Mouse (Mus musculus): ENCODE results near the gene Chadl. TPM values are rescaled to one million over a fixed set of nuclear protein-coding genes. Genes with fewer than 3 reads are reported as not detected.

The Chadl gene
- polyA plus RNA-seq, 1 experiment = 17.4 TPM

- H3K4me3 ChIP-seq (replicated peaks; ENCODE audit: insufficient read depth, low read depth, low read length) = no peak overlapping the region
- no peak for DNase-seq
- TF ChIP-seq CTCF (IDR thresholded peaks at IDR 0.05; ENCODE audit: borderline replicate concordance, insufficient read depth, low read depth, low read length) (no peak), POLR2A (IDR thresholded peaks at IDR 0.05; ENCODE audit: borderline replicate concordance, insufficient read depth, low read length) (no peak)
- H3K27ac ChIP-seq (ENCODE audit: insufficient read depth, low read length) = no peak overlapping the region
- H3K4me1 ChIP-seq (ENCODE audit: control insufficient read depth, insufficient read depth, low read length) = no peaks in the 10 kb centered on the region
- WGBS = 25% methylated on average over 3 of the region's 3 CpGs
- no peaks in the 10 kb centered on the region for H3K27me3 ChIP-seq (ENCODE audit: control insufficient read depth, insufficient read depth, low read length)
Observed at GRCm38 (mm10) chr15:81676637-81677036, 20.4 kb downstream of the Chadl start.

DNA sequence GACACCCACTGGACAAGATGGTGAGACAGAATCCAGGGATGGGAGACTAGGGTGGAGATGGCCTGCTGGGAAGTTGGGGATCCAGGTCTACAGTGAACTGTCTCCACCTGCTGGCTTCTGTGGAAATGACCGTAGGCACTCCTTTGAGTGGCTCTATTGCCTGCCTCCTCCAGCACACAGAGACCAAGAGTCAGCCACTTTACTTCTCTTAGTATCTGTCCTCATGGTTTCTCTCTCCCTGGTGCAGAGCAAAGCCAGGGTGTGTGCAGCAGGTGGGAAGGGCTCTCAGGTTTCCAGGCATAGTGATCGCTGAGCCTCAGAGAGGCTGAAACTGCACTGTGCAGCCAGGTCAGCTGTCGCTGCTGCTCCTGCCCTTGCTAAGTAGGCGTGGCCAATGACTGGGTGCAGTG is 26.9 kb downstream of the Chadl start:
- H3K4me1 ChIP-seq (ENCODE audit: control insufficient read depth, insufficient read depth, low read length) = no peaks in the 10 kb centered on the region
- no peaks in the 10 kb centered on the region for H3K27me3 ChIP-seq (ENCODE audit: control insufficient read depth, insufficient read depth, low read length)
- peak; percentile 38 to 50 for DNase-seq
- TF ChIP-seq POLR2A (IDR thresholded peaks at IDR 0.05; ENCODE audit: borderline replicate concordance, insufficient read depth, low read length) (no peak), CTCF (IDR thresholded peaks at IDR 0.05; ENCODE audit: borderline replicate concordance, insufficient read depth, low read depth, low read length) (peak; percentile 78)
- WGBS = 77% methylated on average over 4 of the region's 4 CpGs
- H3K27ac ChIP-seq (ENCODE audit: insufficient read depth, low read length) = no peak overlapping the region
- H3K4me3 ChIP-seq (replicated peaks; ENCODE audit: insufficient read depth, low read depth, low read length) = no peak overlapping the region

DNA sequence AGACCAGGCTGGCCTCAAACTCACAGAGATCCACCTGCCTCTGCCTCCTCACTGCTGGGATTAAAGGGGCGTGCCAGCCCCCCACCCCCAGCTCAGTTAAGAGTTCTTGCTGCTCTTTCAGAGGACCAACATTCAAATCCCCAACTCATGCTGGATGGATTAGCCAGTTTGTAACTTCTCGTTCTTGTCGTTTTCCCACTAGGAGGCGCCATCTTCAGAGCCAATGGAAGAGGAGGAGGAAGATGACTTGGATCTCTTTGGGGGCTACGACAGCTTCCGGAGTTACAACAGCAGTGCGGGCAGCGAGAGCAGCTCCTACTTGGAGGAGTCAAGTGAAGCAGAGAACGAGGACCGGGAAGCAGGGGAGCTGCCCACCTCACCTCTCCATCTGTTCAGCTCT is 30.1 kb downstream of the Chadl start:
- WGBS = 80% methylated on average over 10 of the region's 10 CpGs

DNA sequence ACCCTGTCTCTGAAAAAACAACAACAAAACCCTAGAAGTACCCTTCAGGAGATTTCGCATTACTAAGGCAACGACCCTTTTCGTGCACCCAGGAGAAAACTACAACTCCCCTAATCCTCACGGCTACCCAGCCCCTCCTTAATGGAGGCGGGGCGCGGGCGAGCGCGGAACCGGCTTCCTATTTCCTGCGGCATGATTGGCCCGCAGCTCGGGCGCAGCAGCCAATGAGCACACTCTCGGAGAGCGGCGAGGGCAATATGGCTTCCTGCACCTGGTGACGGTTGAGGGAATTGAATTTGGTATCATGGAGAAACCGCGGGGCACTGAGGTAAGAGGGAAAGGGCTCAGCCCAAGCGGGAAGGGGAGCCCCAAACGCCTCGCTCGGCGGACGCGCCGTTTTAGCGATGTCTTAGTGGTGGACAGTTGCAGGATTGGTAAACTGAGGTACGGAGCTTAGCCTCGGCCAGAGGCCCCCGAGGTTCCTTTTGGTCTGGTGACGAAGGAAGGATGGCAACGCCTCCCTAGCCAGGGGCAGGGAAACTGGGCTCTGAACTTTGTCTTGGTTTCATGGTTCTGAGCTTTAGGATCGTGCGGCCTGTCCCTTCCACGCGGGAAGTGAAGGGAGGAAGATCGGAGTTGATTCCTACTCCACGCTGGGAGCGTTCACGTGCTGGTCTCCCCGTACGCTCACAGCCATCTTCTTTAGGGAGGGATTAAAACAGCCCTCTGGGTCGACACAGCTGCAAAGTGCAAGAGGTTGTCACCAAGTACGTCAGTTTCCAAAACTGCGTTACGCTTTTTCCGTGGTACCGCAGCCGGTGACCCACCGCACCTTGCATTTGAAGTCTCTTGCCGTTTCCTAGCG is 33.2 kb downstream of the Chadl start, which contains the start of gene L3mbtl2:
TSS of gene L3mbtl2 (plus strand) at position 193 of the 865 bp plus-strand sequence.
- Histone ChIP-seq H3K27me3 (ENCODE audit: control insufficient read depth, insufficient read depth, low read length) (no peaks in the 10 kb centered on the region), H3K27ac (ENCODE audit: insufficient read depth, low read length) (no peak within 1 kb of the TSS), H3K4me1 (ENCODE audit: control insufficient read depth, insufficient read depth, low read length) (no peaks in the 10 kb centered on the region), H3K4me3 (replicated peaks; ENCODE audit: insufficient read depth, low read depth, low read length) (peak within 1 kb of the TSS; percentile 95)
- no peak for TF ChIP-seq CTCF (IDR thresholded peaks at IDR 0.05; ENCODE audit: borderline replicate concordance, insufficient read depth, low read depth, low read length)
- peak; percentile 36; the same call in 1 of the 2 replicates for TF ChIP-seq POLR2A (IDR thresholded peaks at IDR 0.05; ENCODE audit: borderline replicate concordance, insufficient read depth, low read length)
- DNase-seq = peak; percentile 90 to 93
- 1% methylated on average over 55 of the region's 55 CpGs for WGBS

More for the DNA sequence above, 30.1 kb downstream of the Chadl start:
- Histone ChIP-seq H3K27me3 (ENCODE audit: control insufficient read depth, insufficient read depth, low read length) (no peaks in the 10 kb centered on the region), H3K27ac (ENCODE audit: insufficient read depth, low read length) (no peak overlapping the region), H3K4me1 (ENCODE audit: control insufficient read depth, insufficient read depth, low read length) (no peaks in the 10 kb centered on the region), H3K4me3 (replicated peaks; ENCODE audit: insufficient read depth, low read depth, low read length) (no peak overlapping the region)
- DNase-seq = no peak
- TF ChIP-seq POLR2A (IDR thresholded peaks at IDR 0.05; ENCODE audit: borderline replicate concordance, insufficient read depth, low read length) (no peak), CTCF (IDR thresholded peaks at IDR 0.05; ENCODE audit: borderline replicate concordance, insufficient read depth, low read depth, low read length) (no peak)

- no peaks in the 10 kb centered on the region for H3K27me3 ChIP-seq (ENCODE audit: control insufficient read depth, insufficient read depth, low read length)
- peak overlapping the region; percentile 95 for H3K4me3 ChIP-seq (replicated peaks; ENCODE audit: insufficient read depth, low read depth, low read length)
- H3K4me1 ChIP-seq (ENCODE audit: control insufficient read depth, insufficient read depth, low read length) = no peaks in the 10 kb centered on the region
- TF ChIP-seq POLR2A (IDR thresholded peaks at IDR 0.05; ENCODE audit: borderline replicate concordance, insufficient read depth, low read length) (no peak), CTCF (IDR thresholded peaks at IDR 0.05; ENCODE audit: borderline replicate concordance, insufficient read depth, low read depth, low read length) (no peak)
- 64% methylated on average over 10 of the region's 10 CpGs for WGBS
- no peak for DNase-seq
- no peak overlapping the region for H3K27ac ChIP-seq (ENCODE audit: insufficient read depth, low read length)
Observed at GRCm38 (mm10) chr15:81663281-81663680, 33.8 kb downstream of the Chadl start.

- no peak for DNase-seq
- Histone ChIP-seq H3K4me1 (ENCODE audit: control insufficient read depth, insufficient read depth, low read length) (no peaks in the 10 kb centered on the region), H3K27me3 (ENCODE audit: control insufficient read depth, insufficient read depth, low read length) (no peaks in the 10 kb centered on the region), H3K27ac (ENCODE audit: insufficient read depth, low read length) (no peak overlapping the region), H3K4me3 (replicated peaks; ENCODE audit: insufficient read depth, low read depth, low read length) (no peak overlapping the region)
- 88% methylated on average over 2 of the region's 2 CpGs for WGBS
- TF ChIP-seq CTCF (IDR thresholded peaks at IDR 0.05; ENCODE audit: borderline replicate concordance, insufficient read depth, low read depth, low read length) = no peak
- TF ChIP-seq POLR2A (IDR thresholded peaks at IDR 0.05; ENCODE audit: borderline replicate concordance, insufficient read depth, low read length) = no peak
Observed at GRCm38 (mm10) chr15:81661701-81662100, 35.4 kb downstream of the Chadl start.

- no peak overlapping the region for H3K27ac ChIP-seq (ENCODE audit: insufficient read depth, low read length)
- WGBS = 16% methylated on average over 7 of the region's 7 CpGs
- TF ChIP-seq POLR2A (IDR thresholded peaks at IDR 0.05; ENCODE audit: borderline replicate concordance, insufficient read depth, low read length) = no peak
- no peak for TF ChIP-seq CTCF (IDR thresholded peaks at IDR 0.05; ENCODE audit: borderline replicate concordance, insufficient read depth, low read depth, low read length)
Observed at GRCm38 (mm10) chr15:81650636-81651035, 46.5 kb downstream of the Chadl start.

More at GRCm38 (mm10) chr15:81650636-81651035, 46.5 kb downstream of the Chadl start:
- no peaks in the 10 kb centered on the region for H3K27me3 ChIP-seq (ENCODE audit: control insufficient read depth, insufficient read depth, low read length)
- peak; percentile 84 to 90 for DNase-seq
- H3K4me3 ChIP-seq (replicated peaks; ENCODE audit: insufficient read depth, low read depth, low read length) = no peak overlapping the region
- peaks cover 14% of the 10 kb centered on the region; the same call in 1 of the 2 replicates for H3K4me1 ChIP-seq (ENCODE audit: control insufficient read depth, insufficient read depth, low read length)

Data from cerebellum, adult 2 months (tissue).